Mouse (Mus musculus) ES-Bruce4 (cell line): Measurements from ENCODE around the gene Rasa2. TPM values are rescaled to one million over a fixed set of nuclear protein-coding genes. Genes with fewer than 3 reads are reported as not detected.
"Not testable (repeated sequence)": the region's sequence is repeated elsewhere in the genome, so short reads cannot be mapped to it uniquely, and the experiment has no call there.

Experiments used
- H3K27ac ChIP-seq: 2 replicates; pipeline ENCODE4 v1.5.1; 2012; ENCODE audit warnings: low read length, inconsistent platforms; ENCODE audit not compliant: insufficient read depth
- H3K27me3 ChIP-seq: 2 replicates; pipeline ENCODE4 v1.6.1; 2012; ENCODE audit warnings: mild to moderate bottlenecking, low read length, inconsistent platforms; ENCODE audit not compliant: control insufficient read depth, poor library complexity, insufficient read depth, severe bottlenecking
- H3K36me3 ChIP-seq: 2 replicates; pipeline ENCODE4 v1.6.1; 2012; ENCODE audit warnings: inconsistent platforms, mild to moderate bottlenecking, low read length, moderate library complexity; ENCODE audit not compliant: control insufficient read depth, poor library complexity, insufficient read depth, severe bottlenecking
- H3K4me1 ChIP-seq: one replicate; pipeline ENCODE4 v1.8.1; 2011; ENCODE audit warnings: low read length; ENCODE audit not compliant: control insufficient read depth, insufficient read depth
- H3K4me3 ChIP-seq: 2 replicates; pipeline ENCODE4 v1.5.1; 2011; ENCODE audit warnings: low read depth, mild to moderate bottlenecking, low read length
- H3K9ac ChIP-seq: 2 replicates; pipeline ENCODE4 v1.6.1; 2012; ENCODE audit warnings: low read depth, mild to moderate bottlenecking, inconsistent platforms; ENCODE audit not compliant: poor library complexity, severe bottlenecking
- H3K9me3 ChIP-seq: replicated peaks from 2 replicates; pipeline ENCODE4 v1.6.1; 2012; ENCODE audit warnings: mild to moderate bottlenecking, low read length, inconsistent platforms; ENCODE audit not compliant: control insufficient read depth, poor library complexity, insufficient read depth, severe bottlenecking
- CTCF ChIP-seq: IDR thresholded peaks from one replicate; pipeline ENCODE4 v1.8.1; 2011; ENCODE audit warnings: low read depth, low read length
- EP300 ChIP-seq: IDR thresholded peaks from 2 replicates; pipeline ENCODE4 v1.6.1; 2011; ENCODE audit warnings: low read depth, low read length; ENCODE audit not compliant: insufficient read depth
- POLR2A ChIP-seq: IDR thresholded peaks from one replicate; pipeline ENCODE4 v1.8.1; 2011; ENCODE audit warnings: low read length; ENCODE audit not compliant: insufficient read depth
- polyA plus RNA-seq: library from polyadenylated mRNA; stranded (reverse); fragments of >200 nt; gene quantifications from 2 replicates; pipeline ENCODE4 v1.2.4, GENCODE M21; 2011; ENCODE audit warnings: low read depth; ENCODE audit not compliant: missing spikeins, insufficient read depth, insufficient read length

Rasa2 gene
- polyA plus RNA-seq, 1 experiment: 18.3 TPM

DNA sequence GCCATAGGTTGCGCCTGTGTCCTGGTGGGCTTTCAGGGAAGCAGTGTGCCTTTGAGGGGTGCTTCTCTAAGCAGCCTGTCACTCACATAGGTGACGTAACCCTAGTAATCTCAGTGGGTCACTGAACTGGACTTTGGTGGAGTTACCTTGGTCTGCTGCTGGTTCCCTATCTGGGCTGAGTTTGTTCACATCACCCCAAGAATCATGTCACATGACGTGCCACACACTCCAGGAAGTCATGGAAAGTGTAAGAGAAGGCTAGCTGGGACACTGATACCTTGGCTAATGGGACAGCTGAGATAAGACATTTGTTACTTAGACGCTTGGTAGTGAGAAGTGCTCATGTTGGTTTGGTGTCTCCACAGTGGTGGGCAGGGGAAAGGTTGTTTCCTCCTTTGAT is 105.4 kb downstream of the Rasa2 start:
- no peak for TF ChIP-seq POLR2A
- H3K4me1 ChIP-seq: peaks cover 1% of the 10 kb centered on the region
- H3K27me3 ChIP-seq: no peaks in the 10 kb centered on the region
- H3K9ac ChIP-seq: no peak overlapping the region
- no peaks in the 10 kb centered on the region for H3K9me3 ChIP-seq
- no peak overlapping the region for H3K4me3 ChIP-seq
- no peak overlapping the region for H3K27ac ChIP-seq
- no peaks in the 10 kb centered on the region for H3K36me3 ChIP-seq

DNA sequence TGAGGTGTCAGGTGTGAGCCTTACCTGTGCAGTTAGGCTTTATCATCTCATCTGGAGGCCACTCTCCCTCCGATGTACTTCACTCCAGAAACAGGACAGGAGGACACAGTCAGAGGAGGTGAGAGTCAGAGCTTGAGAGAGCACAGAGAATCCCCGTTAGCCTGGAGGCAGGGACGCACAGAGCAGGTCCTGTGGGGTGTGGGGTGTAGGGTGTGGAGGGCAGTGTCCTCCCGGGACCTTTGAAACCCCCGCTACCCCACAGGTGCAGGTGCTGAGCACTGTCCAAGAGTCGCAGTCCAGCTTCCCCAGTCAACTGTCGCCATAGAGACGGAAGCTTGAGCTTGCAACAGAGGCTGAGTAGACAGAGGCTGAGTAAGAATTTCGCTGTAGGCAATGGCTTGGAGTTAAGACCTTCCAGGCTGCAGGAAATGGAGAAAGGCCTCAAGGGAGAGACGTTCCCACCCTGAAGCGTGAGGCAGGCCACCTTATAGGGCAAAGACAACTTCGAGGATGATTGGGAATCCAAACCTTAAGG is 106.4 kb downstream of the Rasa2 start, which contains the start of gene Gm28729:
Gm28729 (minus strand) TSS at position 293 of the 535 bp plus-strand sequence.
- Histone ChIP-seq H3K4me3 (no peak within 1 kb of the TSS), H3K27ac (no peak within 1 kb of the TSS), H3K36me3 (no peaks in the 10 kb centered on the region), H3K4me1 (no peaks in the 10 kb centered on the region), H3K27me3 (no peaks in the 10 kb centered on the region), H3K9ac (no peak within 1 kb of the TSS), H3K9me3 (no peaks in the 10 kb centered on the region)
- no peak for TF ChIP-seq EP300
- TF ChIP-seq POLR2A: no peak
- TF ChIP-seq CTCF: no peak

DNA sequence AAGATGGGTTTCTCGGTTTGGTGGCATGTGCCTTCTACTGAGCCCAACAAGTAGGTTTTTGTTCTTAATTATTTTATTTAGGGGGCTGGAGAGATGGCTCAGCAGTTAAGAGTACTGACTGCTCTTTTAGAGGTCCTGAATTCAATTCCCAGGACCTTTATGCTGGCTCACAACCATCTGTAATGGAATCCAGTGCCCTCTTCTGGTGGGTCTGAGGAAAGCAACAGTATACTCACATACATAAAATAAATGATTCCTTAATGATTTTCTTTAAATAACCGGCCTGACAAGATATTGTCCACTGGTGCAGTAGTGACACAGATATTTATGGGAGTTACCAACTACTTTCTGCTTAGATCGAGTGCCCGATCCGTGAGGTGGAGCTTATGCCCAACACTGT is 108.3 kb downstream of the Rasa2 start:
- Histone ChIP-seq H3K9me3 (no peaks in the 10 kb centered on the region), H3K27me3 (no peaks in the 10 kb centered on the region), H3K36me3 (no peaks in the 10 kb centered on the region), H3K27ac (no peak overlapping the region), H3K9ac (no peak overlapping the region), H3K4me3 (no peak overlapping the region), H3K4me1 (no peaks in the 10 kb centered on the region)
- no peak for TF ChIP-seq CTCF
- TF ChIP-seq POLR2A: no peak
- no peak for TF ChIP-seq EP300

DNA sequence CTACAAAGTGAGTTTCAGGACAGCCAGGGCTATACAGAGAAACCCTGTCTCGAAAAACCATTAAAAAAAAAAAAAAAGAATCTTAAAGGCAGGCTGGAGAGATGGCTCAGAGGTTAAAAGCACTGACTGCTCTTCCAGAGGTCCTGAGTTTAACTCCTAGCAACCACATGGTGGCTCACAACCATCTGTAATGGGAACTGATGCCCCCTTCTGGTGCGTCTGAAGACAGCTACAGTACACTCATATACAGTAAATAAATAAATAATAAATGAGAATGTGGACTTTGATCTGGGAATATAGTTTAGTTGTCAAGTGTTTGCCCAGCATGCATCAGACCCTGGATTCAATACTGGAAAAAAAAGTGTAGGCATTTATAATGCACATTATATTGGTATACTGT is 109.8 kb downstream of the Rasa2 start:
- not testable (repeated sequence) for H3K4me1 ChIP-seq, H3K27me3 ChIP-seq, H3K36me3 ChIP-seq, H3K4me3 ChIP-seq, H3K27ac ChIP-seq, H3K9ac ChIP-seq, H3K9me3 ChIP-seq
- peak; percentile 14 for TF ChIP-seq CTCF

DNA sequence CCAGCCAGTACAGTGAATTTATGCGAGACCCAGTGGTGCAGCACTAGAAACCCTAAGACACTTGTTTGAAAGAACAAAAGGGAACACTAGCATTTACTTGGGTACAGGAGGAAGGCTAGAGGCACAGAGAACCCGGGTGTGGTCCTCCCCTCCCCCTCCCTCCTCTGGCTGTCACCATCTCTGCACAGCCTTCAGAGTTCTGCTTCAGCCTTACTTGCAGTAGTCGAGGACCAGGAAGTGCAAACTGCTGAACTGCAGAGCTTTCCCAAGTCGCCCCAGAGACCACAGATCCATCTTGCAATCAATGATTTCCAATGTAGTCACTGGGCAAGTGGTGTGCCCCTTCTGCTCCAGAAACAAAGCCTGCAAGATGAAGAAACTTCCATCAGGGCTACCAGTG is 114.0 kb downstream of the Rasa2 start:
- Histone ChIP-seq H3K9ac (no peak overlapping the region), H3K27ac (no peak overlapping the region), H3K4me1 (no peaks in the 10 kb centered on the region), H3K9me3 (no peaks in the 10 kb centered on the region), H3K27me3 (no peaks in the 10 kb centered on the region), H3K4me3 (no peak overlapping the region), H3K36me3 (no peaks in the 10 kb centered on the region)
- TF ChIP-seq POLR2A: no peak

DNA sequence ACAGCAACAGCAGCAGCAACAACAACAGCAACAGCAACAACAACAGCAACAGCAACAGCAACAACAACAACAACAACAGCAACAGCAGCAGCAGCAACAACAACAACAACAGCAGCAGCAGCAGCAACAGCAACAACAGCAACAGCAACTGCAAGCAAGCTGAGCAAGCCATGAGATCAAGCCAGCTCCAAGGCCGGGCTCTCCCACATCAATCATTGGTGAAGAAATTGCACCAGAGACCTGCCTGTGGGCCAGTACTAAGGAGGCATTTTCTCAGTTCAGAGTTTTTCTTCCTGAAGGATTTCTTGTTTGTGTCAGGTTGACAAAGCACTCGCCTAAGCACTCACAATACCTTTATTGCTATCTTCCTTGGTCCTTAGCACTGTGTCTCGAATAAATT is 114.6 kb downstream of the Rasa2 start:
- Histone ChIP-seq H3K4me1 (no peaks in the 10 kb centered on the region), H3K27ac (no peak overlapping the region), H3K36me3 (no peaks in the 10 kb centered on the region), H3K4me3 (no peak overlapping the region), H3K27me3 (no peaks in the 10 kb centered on the region), H3K9ac (no peak overlapping the region), H3K9me3 (no peaks in the 10 kb centered on the region)
- TF ChIP-seq EP300: no peak
- TF ChIP-seq POLR2A: no peak
- no peak for TF ChIP-seq CTCF
